Mouse (Mus musculus) lung, postnatal 25 days (tissue): ENCODE measurements at regions not wholly inside any gene's neighbourhood (a gene's known extent, or its start where the extent isn't known, plus 50 kb on each side); places are given as distances from the start of the nearest gene placed in this dataset.
"Not testable (repeated sequence)": the region's sequence is repeated elsewhere in the genome, so short reads cannot be mapped to it uniquely, and the experiment has no call there.

Experiments used
- DNase-seq: peaks from one replicate; pipeline ENCODE4 v3.0.0; 2022; ENCODE audit warnings: low spot score

GRCm38 (mm10) chr7:113694466-113694865 is 71.3 kb upstream of the Spon1 start:
- no peak for DNase-seq

GRCm38 (mm10) chr7:113705929-113706328 is 59.9 kb upstream of the Spon1 start:
- DNase-seq: no peak

- DNase-seq: no peak
These were observed 58.2 kb upstream of the Spon1 start for GRCm38 (mm10) chr7:113707596-113707995.

GRCm38 (mm10) chr7:113710541-113711270 is 55.1 kb upstream of the Spon1 start:
- no peak for DNase-seq

GRCm38 (mm10) chr7:113711356-113711755 is 54.4 kb upstream of the Spon1 start:
- DNase-seq: not testable (repeated sequence)
